Mouse (Mus musculus): ENCODE measurements around the gene Npas1.

Gene Npas1

GRCm38 (mm10) chr7:16468115-16468514 lies 9.4 kb downstream of the Npas1 start:
- no peak for DNase-seq

GRCm38 (mm10) chr7:16466565-16466964 lies 11.0 kb downstream of the Npas1 start:
- DNase-seq: no peak

- no peak for DNase-seq
These were observed 12.0 kb downstream of the Npas1 start for GRCm38 (mm10) chr7:16465568-16465967.

- peak; percentile 45 to 79 for DNase-seq
These were observed 12.4 kb downstream of the Npas1 start for GRCm38 (mm10) chr7:16465160-16465559.

- peak; percentile 61 to 82 for DNase-seq
These were observed 14.3 kb downstream of the Npas1 start for GRCm38 (mm10) chr7:16463214-16463613.

GRCm38 (mm10) chr7:16461705-16462104 lies 15.8 kb downstream of the Npas1 start:
- DNase-seq: no peak

- no peak for DNase-seq
These were observed 16.4 kb downstream of the Npas1 start for GRCm38 (mm10) chr7:16461151-16461550.

GRCm38 (mm10) chr7:16460566-16460965 lies 17.0 kb downstream of the Npas1 start:
- DNase-seq: no peak

- no peak for DNase-seq
These were observed 21.2 kb downstream of the Npas1 start for GRCm38 (mm10) chr7:16456289-16456688.

GRCm38 (mm10) chr7:16455016-16455415 lies 22.5 kb downstream of the Npas1 start:
- DNase-seq: no peak

GRCm38 (mm10) chr7:16453118-16453711 lies 24.3 kb downstream of the Npas1 start:
- DNase-seq: peak; percentile 44 to 50

GRCm38 (mm10) chr7:16452587-16453073 lies 24.9 kb downstream of the Npas1 start, which contains the start of gene Tmem160:
Gene Tmem160 (plus strand): TSS chr7:16452779.
- peak; percentile 92 to 96 for DNase-seq

- no peak for DNase-seq
These were observed 25.9 kb downstream of the Npas1 start for GRCm38 (mm10) chr7:16451656-16452055.

GRCm38 (mm10) chr7:16441241-16441640 lies 36.3 kb downstream of the Npas1 start:
- DNase-seq: no peak

GRCm38 (mm10) chr7:16435088-16435487 lies 42.4 kb downstream of the Npas1 start:
- DNase-seq: no peak

- no peak for DNase-seq
These were observed 44.1 kb downstream of the Npas1 start for GRCm38 (mm10) chr7:16433352-16433971.

GRCm38 (mm10) chr7:16426129-16426729 lies 51.3 kb downstream of the Npas1 start:
- peak; percentile 73 to 88 for DNase-seq

- DNase-seq: no peak
These were observed 51.8 kb downstream of the Npas1 start for GRCm38 (mm10) chr7:16425721-16426120.

GRCm38 (mm10) chr7:16423731-16424130 lies 53.8 kb downstream of the Npas1 start:
- no peak for DNase-seq

GRCm38 (mm10) chr7:16422222-16422856 lies 55.2 kb downstream of the Npas1 start:
- DNase-seq: peak in 1 of 2 experiments; percentile 40

- DNase-seq: peak in 1 of 2 experiments; percentile 35
These were observed 56.9 kb downstream of the Npas1 start for GRCm38 (mm10) chr7:16420493-16421118.

GRCm38 (mm10) chr7:16418713-16419112 lies 58.8 kb downstream of the Npas1 start:
- DNase-seq: no peak
